Mouse (Mus musculus): ENCODE results near the gene Itpr2. TPM values are rescaled to one million over a fixed set of nuclear protein-coding genes. Genes with fewer than 3 reads are reported as not detected.
A peak's percentile ranks its signal among the peaks of the same experiment; 100 is the strongest.

Gene Itpr2
- polyA plus RNA-seq, 1 experiment, result 2.6 TPM

DNA sequence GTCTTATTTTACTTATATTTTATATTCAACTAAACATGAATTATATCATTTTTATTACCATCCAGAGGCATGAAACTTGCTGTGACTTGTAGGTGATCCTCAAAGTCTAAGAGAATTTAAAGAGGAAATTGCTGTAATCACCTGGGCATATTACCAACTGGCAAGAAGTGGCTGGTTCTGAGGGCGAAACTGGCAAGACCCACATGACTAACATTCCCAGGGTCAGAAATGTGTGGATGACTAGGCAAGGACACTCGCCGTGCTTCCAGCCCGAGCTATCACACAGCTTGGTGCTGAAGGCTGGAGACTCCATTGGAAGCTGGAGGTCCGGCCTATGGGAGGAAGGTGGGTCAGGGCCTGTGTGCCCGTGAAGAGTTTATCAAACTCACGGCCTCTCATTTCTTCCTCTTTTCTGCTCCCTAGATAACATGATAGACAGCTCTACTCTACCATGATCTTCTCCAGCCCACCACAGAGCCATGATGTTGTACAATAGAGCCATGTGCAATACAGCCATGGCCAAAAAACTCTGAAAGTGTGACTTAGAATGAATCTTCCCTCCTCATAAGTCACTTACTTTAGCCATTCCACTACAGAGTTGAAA lies 306.1 kb downstream of the Itpr2 start:
- Histone ChIP-seq H3K36me3 (ENCODE audit: control insufficient read depth, insufficient read depth) (no peaks in the 10 kb centered on the region), H3K27me3 (ENCODE audit: control insufficient read depth, insufficient read depth, insufficient read length) (no peaks in the 10 kb centered on the region), H3K79me2 (ENCODE audit: control insufficient read depth, insufficient read depth) (no peaks in the 10 kb centered on the region), H3ac (ENCODE audit: control insufficient read depth, insufficient read length, low read depth) (no peak overlapping the region), H3K79me3 (ENCODE audit: low read depth) (no peaks in the 10 kb centered on the region), H3K4me3 (ENCODE audit: insufficient read depth, poor library complexity, severe bottlenecking) (no peak overlapping the region)
- TF ChIP-seq MYOD1 (IDR thresholded peaks at IDR 0.05; ENCODE audit: control insufficient read depth, insufficient read length, low read depth), result no peak
- no peak for TF ChIP-seq CTCF (IDR thresholded peaks at IDR 0.05; ENCODE audit: control insufficient read depth, insufficient read depth, insufficient read length)
- TF ChIP-seq USF1 (IDR thresholded peaks at IDR 0.05; ENCODE audit: low read depth), result no peak
- peak; percentile 1 for TF ChIP-seq CEBPB (IDR thresholded peaks at IDR 0.05; ENCODE audit: low read depth)

DNA sequence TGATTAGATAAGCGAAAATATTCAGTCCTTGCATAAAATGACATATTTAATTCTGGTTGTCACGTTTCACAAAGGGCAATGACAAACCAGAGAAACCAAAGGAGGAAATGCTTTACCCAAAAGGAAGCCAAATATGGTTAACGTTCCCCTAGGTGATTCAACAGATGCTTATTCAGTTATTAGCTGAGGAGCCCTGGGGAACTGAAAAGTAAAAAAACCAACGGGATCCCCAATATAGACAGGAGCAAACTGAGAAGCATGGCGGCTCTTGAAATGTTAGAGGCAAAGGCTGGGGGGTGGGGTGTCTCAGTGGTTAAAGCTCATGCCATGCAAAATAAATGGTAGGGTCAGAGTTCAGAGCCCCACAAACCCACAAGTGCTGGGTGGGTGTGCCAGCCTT lies 310.1 kb downstream of the Itpr2 start:
- H3K79me2 ChIP-seq (ENCODE audit: control insufficient read depth, insufficient read depth), result no peaks in the 10 kb centered on the region
- no peaks in the 10 kb centered on the region for H3K27me3 ChIP-seq (ENCODE audit: control insufficient read depth, insufficient read depth, insufficient read length)

DNA sequence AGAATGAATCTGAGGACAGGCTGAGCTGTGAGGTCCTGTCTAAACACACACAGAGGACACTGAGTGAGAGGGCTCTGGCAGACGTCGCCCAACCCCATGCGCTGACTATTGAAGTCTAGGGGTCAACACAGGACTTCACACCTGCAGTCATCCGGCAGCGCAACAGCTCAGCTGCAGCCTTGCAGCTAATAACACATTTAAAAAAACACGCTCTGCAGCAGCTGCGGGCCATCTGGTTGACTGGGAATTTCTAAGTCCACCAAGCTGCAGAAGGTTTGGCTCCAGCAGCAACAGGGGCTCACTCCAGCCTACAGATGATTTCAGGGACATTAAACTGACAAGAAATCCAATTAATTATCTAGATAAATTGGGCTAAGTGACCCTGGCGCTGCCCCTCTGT lies 312.0 kb downstream of the Itpr2 start:
- Histone ChIP-seq H3ac (ENCODE audit: control insufficient read depth, insufficient read length, low read depth) (no peak overlapping the region), H3K79me3 (ENCODE audit: low read depth) (no peaks in the 10 kb centered on the region), H3K36me3 (ENCODE audit: control insufficient read depth, insufficient read depth) (no peaks in the 10 kb centered on the region), H3K79me2 (ENCODE audit: control insufficient read depth, insufficient read depth) (no peaks in the 10 kb centered on the region), H3K4me3 (ENCODE audit: insufficient read depth, poor library complexity, severe bottlenecking) (no peak overlapping the region), H3K27me3 (ENCODE audit: control insufficient read depth, insufficient read depth, insufficient read length) (no peaks in the 10 kb centered on the region)
- TF ChIP-seq FOSL1 (IDR thresholded peaks at IDR 0.05; ENCODE audit: insufficient read depth, low read length, poor library complexity, severe bottlenecking), result no peak
- TF ChIP-seq MYOD1 (IDR thresholded peaks at IDR 0.05; ENCODE audit: control insufficient read depth, insufficient read length, low read depth), result no peak
- no peak for TF ChIP-seq CTCF (IDR thresholded peaks at IDR 0.05; ENCODE audit: control insufficient read depth, insufficient read depth, insufficient read length)
- no peak for TF ChIP-seq USF1 (IDR thresholded peaks at IDR 0.05; ENCODE audit: low read depth)
- no peak for TF ChIP-seq MAX (IDR thresholded peaks at IDR 0.05)

More for the DNA sequence above, 310.1 kb downstream of the Itpr2 start:
- Histone ChIP-seq H3ac (ENCODE audit: control insufficient read depth, insufficient read length, low read depth) (no peak overlapping the region), H3K4me3 (ENCODE audit: insufficient read depth, poor library complexity, severe bottlenecking) (no peak overlapping the region), H3K79me3 (ENCODE audit: low read depth) (no peaks in the 10 kb centered on the region), H3K36me3 (ENCODE audit: control insufficient read depth, insufficient read depth) (no peaks in the 10 kb centered on the region)
- TF ChIP-seq MYOD1 (IDR thresholded peaks at IDR 0.05; ENCODE audit: control insufficient read depth, insufficient read length, low read depth), result no peak
- TF ChIP-seq MAX (IDR thresholded peaks at IDR 0.05), result no peak
- no peak for TF ChIP-seq USF1 (IDR thresholded peaks at IDR 0.05; ENCODE audit: low read depth)
- TF ChIP-seq CEBPB (IDR thresholded peaks at IDR 0.05; ENCODE audit: low read depth), result no peak
- no peak for TF ChIP-seq CTCF (IDR thresholded peaks at IDR 0.05; ENCODE audit: control insufficient read depth, insufficient read depth, insufficient read length)
- TF ChIP-seq MYOG (IDR thresholded peaks at IDR 0.05; ENCODE audit: control insufficient read depth, extremely low read depth, insufficient read length), result no peak

DNA sequence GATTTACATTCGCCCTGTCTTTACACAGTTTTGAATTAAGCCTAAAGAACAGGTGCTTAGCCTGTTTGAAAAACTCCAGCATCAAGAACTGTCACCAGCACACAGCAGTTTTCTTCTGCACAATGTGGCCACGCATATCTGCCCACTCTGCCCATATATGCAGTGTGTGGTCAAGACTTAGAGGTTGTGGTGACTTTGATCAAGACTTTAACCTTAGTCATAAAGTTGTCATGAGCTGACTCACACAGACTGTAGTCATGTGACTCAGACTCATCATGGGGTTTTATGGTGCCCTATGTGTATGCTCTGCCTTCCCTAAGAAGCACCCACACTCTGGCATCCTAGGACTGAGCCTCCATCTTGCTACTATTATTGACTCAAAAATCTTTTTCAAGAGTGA lies 316.5 kb downstream of the Itpr2 start:
- H3K27me3 ChIP-seq (ENCODE audit: control insufficient read depth, insufficient read depth, insufficient read length), result no peaks in the 10 kb centered on the region
- H3K36me3 ChIP-seq (ENCODE audit: control insufficient read depth, insufficient read depth), result no peaks in the 10 kb centered on the region
- H3K79me2 ChIP-seq (ENCODE audit: control insufficient read depth, insufficient read depth), result no peaks in the 10 kb centered on the region
- H3ac ChIP-seq (ENCODE audit: control insufficient read depth, insufficient read length, low read depth), result no peak overlapping the region
- TF ChIP-seq MYOD1 (IDR thresholded peaks at IDR 0.05; ENCODE audit: control insufficient read depth, insufficient read length, low read depth) (peak; percentile 23), CTCF (IDR thresholded peaks at IDR 0.05; ENCODE audit: control insufficient read depth, insufficient read depth, insufficient read length) (no peak), CEBPB (IDR thresholded peaks at IDR 0.05; ENCODE audit: low read depth) (no peak), USF1 (IDR thresholded peaks at IDR 0.05; ENCODE audit: low read depth) (peak; percentile 84), MYOG (IDR thresholded peaks at IDR 0.05; ENCODE audit: control insufficient read depth, extremely low read depth, insufficient read length) (no peak), FOSL1 (IDR thresholded peaks at IDR 0.05; ENCODE audit: insufficient read depth, low read length, poor library complexity, severe bottlenecking) (peak; percentile 83), MAX (IDR thresholded peaks at IDR 0.05) (no peak)
- no peaks in the 10 kb centered on the region for H3K79me3 ChIP-seq (ENCODE audit: low read depth)
- H3K4me3 ChIP-seq (ENCODE audit: insufficient read depth, poor library complexity, severe bottlenecking), result no peak overlapping the region

DNA sequence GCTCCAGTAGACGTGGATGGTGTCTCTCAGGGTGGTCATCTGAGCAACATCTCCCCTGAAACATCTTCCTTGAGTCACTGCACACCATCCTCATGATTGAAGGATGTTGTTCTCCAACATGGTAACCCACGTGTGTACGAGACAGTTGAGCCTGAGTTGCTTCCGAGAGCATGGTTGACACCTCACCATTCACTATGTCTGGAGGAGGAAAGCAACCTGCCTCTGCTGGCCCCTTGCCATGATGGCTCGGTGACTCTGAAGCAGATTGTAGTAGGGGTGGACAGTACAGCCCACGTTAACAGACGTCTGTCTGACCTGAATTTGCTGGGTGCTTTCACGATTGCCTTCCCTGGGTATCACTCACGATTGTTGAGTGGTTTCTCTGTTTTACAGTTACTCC lies 317.3 kb downstream of the Itpr2 start:
- no peaks in the 10 kb centered on the region for H3K36me3 ChIP-seq (ENCODE audit: control insufficient read depth, insufficient read depth)
- TF ChIP-seq MYOD1 (IDR thresholded peaks at IDR 0.05; ENCODE audit: control insufficient read depth, insufficient read length, low read depth), result no peak
- H3K79me2 ChIP-seq (ENCODE audit: control insufficient read depth, insufficient read depth), result no peaks in the 10 kb centered on the region
- H3K4me3 ChIP-seq (ENCODE audit: insufficient read depth, poor library complexity, severe bottlenecking), result no peak overlapping the region
- no peak overlapping the region for H3ac ChIP-seq (ENCODE audit: control insufficient read depth, insufficient read length, low read depth)
- no peaks in the 10 kb centered on the region for H3K27me3 ChIP-seq (ENCODE audit: control insufficient read depth, insufficient read depth, insufficient read length)
- no peaks in the 10 kb centered on the region for H3K79me3 ChIP-seq (ENCODE audit: low read depth)

- TF ChIP-seq MYOD1 (IDR thresholded peaks at IDR 0.05; ENCODE audit: control insufficient read depth, insufficient read length, low read depth) (no peak), USF1 (IDR thresholded peaks at IDR 0.05; ENCODE audit: low read depth) (no peak), CTCF (IDR thresholded peaks at IDR 0.05; ENCODE audit: control insufficient read depth, insufficient read depth, insufficient read length) (no peak), CEBPB (IDR thresholded peaks at IDR 0.05; ENCODE audit: low read depth) (no peak), MYOG (IDR thresholded peaks at IDR 0.05; ENCODE audit: control insufficient read depth, extremely low read depth, insufficient read length) (no peak), MAX (IDR thresholded peaks at IDR 0.05) (no peak)
- H3K36me3 ChIP-seq (ENCODE audit: control insufficient read depth, insufficient read depth), result no peaks in the 10 kb centered on the region
- no peaks in the 10 kb centered on the region for H3K27me3 ChIP-seq (ENCODE audit: control insufficient read depth, insufficient read depth, insufficient read length)
- H3K79me3 ChIP-seq (ENCODE audit: low read depth), result no peaks in the 10 kb centered on the region
- H3K4me3 ChIP-seq (ENCODE audit: insufficient read depth, poor library complexity, severe bottlenecking), result no peak overlapping the region
- H3ac ChIP-seq (ENCODE audit: control insufficient read depth, insufficient read length, low read depth), result no peak overlapping the region
- H3K79me2 ChIP-seq (ENCODE audit: control insufficient read depth, insufficient read depth), result no peaks in the 10 kb centered on the region
Observed at GRCm38 (mm10) chr6:146174644-146175250, 327.3 kb downstream of the Itpr2 start.

Data from C2C12 (cell line).